Mouse (Mus musculus) liver, adult 2 months (tissue): ENCODE results near the gene Pip4k2a. TPM values are rescaled to one million over a fixed set of nuclear protein-coding genes. Genes with fewer than 3 reads are reported as not detected.

Source experiments
- DNase-seq: peaks from one replicate; pipeline ENCODE4 v3.0.0-alpha.2; 2011; ENCODE audit warnings: low read depth, low spot score; ENCODE audit errors: extremely low read depth
- H3K27ac ChIP-seq: fragments of 200-500 bp; replicated peaks from 2 replicates; pipeline ENCODE4 v1.5.1; 2012; ENCODE audit warnings: low read depth, mild to moderate bottlenecking, control low read depth, inconsistent platforms, low read length; ENCODE audit not compliant: insufficient read depth
- H3K27me3 ChIP-seq: fragments of 200-500 bp; 2 replicates; pipeline ENCODE4 v1.6.1; 2012; ENCODE audit warnings: mild to moderate bottlenecking, moderate library complexity, low read length, inconsistent platforms; ENCODE audit not compliant: control insufficient read depth, insufficient read depth
- H3K36me3 ChIP-seq: fragments of 200-500 bp; 2 replicates; pipeline ENCODE4 v1.6.1; 2012; ENCODE audit warnings: low read length, inconsistent platforms; ENCODE audit not compliant: control insufficient read depth, insufficient read depth
- H3K4me1 ChIP-seq: fragments of 200-500 bp; 2 replicates; pipeline ENCODE4 v1.6.1; 2011; ENCODE audit warnings: low read length; ENCODE audit not compliant: control insufficient read depth, insufficient read depth
- H3K4me3 ChIP-seq: fragments of 200-500 bp; 2 replicates; pipeline ENCODE4 v1.5.1; 2011; ENCODE audit warnings: low read depth, mild to moderate bottlenecking, control low read depth, low read length, moderate library complexity; ENCODE audit not compliant: insufficient read depth
- H3K79me2 ChIP-seq: fragments of 200-500 bp; 2 replicates; pipeline ENCODE4 v1.6.1; 2012; ENCODE audit warnings: inconsistent platforms, mild to moderate bottlenecking, low read length, moderate library complexity; ENCODE audit not compliant: control insufficient read depth, insufficient read depth
- H3K9ac ChIP-seq: fragments of 200-500 bp; 2 replicates; pipeline ENCODE4 v1.6.1; 2012; ENCODE audit warnings: low read depth, mild to moderate bottlenecking, control low read depth, inconsistent platforms, low read length
- CTCF ChIP-seq: fragments of 200-500 bp; IDR thresholded peaks from 2 replicates; pipeline ENCODE4 v1.5.1; 2011; ENCODE audit warnings: low read depth, low read length, control low read depth
- POLR2A ChIP-seq: fragments of 200-500 bp; IDR thresholded peaks from 2 replicates; pipeline ENCODE4 v1.6.1; 2011; ENCODE audit warnings: low read length, control low read depth; ENCODE audit not compliant: insufficient read depth; ENCODE audit errors: extremely low read depth
- WGBS: fragments of 180-500 bp; shearing (Covaris S2); methylation state at CpG from one replicate; pipeline ENCODE4 v1.1.7; 2018; 5-methylcytosine and 5-hydroxymethylcytosine counted together
- polyA plus RNA-seq: library from polyadenylated mRNA; depleted of rRNA; stranded (reverse); fragments of >200 nt; gene quantifications from 2 replicates; pipeline ENCODE4 v1.2.3, GENCODE M21; 2012
- total RNA-seq: library from RNA; depleted of rRNA; stranded (reverse); fragments of >200 nt; gene quantifications from 2 replicates; pipeline ENCODE4 v1.2.3, GENCODE M21; 2014

Pip4k2a gene
- total and polyA plus RNA-seq, 2 experiments: 1.7 to 2.8 TPM

GRCm38 (mm10) chr2:18962502-18962901 lies 35.4 kb downstream of the Pip4k2a start:
- WGBS: 72% methylated on average over 3 of the region's 3 CpGs
- Histone ChIP-seq H3K9ac (no peak overlapping the region), H3K27me3 (no peaks in the 10 kb centered on the region), H3K79me2 (no peaks in the 10 kb centered on the region), H3K36me3 (no peaks in the 10 kb centered on the region), H3K4me3 (no peak overlapping the region), H3K4me1 (peaks cover 3% of the 10 kb centered on the region; the same call in 1 of the 2 replicates), H3K27ac (no peak overlapping the region)
- no peak for DNase-seq
- TF ChIP-seq POLR2A (no peak), CTCF (no peak)

GRCm38 (mm10) chr2:18960376-18960973 lies 37.5 kb downstream of the Pip4k2a start:
- Histone ChIP-seq H3K9ac (no peak overlapping the region), H3K27ac (no peak overlapping the region), H3K27me3 (no peaks in the 10 kb centered on the region), H3K4me1 (peaks cover 4% of the 10 kb centered on the region; the same call in 1 of the 2 replicates), H3K79me2 (no peaks in the 10 kb centered on the region), H3K36me3 (no peaks in the 10 kb centered on the region), H3K4me3 (no peak overlapping the region)
- 71% methylated on average over 7 of the region's 7 CpGs for WGBS
- no peak for TF ChIP-seq CTCF
- TF ChIP-seq POLR2A: no peak
- DNase-seq: no peak

GRCm38 (mm10) chr2:18959558-18959957 lies 38.4 kb downstream of the Pip4k2a start:
- no peak for TF ChIP-seq CTCF
- TF ChIP-seq POLR2A: no peak
- no peak overlapping the region for H3K4me3 ChIP-seq
- H3K27me3 ChIP-seq: no peaks in the 10 kb centered on the region
- 93% methylated on average over 5 of the region's 5 CpGs for WGBS
- H3K27ac ChIP-seq: no peak overlapping the region
- H3K9ac ChIP-seq: no peak overlapping the region
- no peaks in the 10 kb centered on the region for H3K36me3 ChIP-seq
- peaks cover 4% of the 10 kb centered on the region; the same call in 1 of the 2 replicates for H3K4me1 ChIP-seq
- DNase-seq: no peak
- H3K79me2 ChIP-seq: no peaks in the 10 kb centered on the region

- peaks cover 4% of the 10 kb centered on the region; the same call in 1 of the 2 replicates for H3K4me1 ChIP-seq
- no peak overlapping the region for H3K9ac ChIP-seq
- H3K27ac ChIP-seq: no peak overlapping the region
- no peaks in the 10 kb centered on the region for H3K79me2 ChIP-seq
- DNase-seq: no peak
- H3K4me3 ChIP-seq: no peak overlapping the region
- no peaks in the 10 kb centered on the region for H3K27me3 ChIP-seq
- 80% methylated on average over 6 of the region's 6 CpGs for WGBS
- TF ChIP-seq POLR2A: no peak
- no peak for TF ChIP-seq CTCF
- no peaks in the 10 kb centered on the region for H3K36me3 ChIP-seq
These were observed 38.9 kb downstream of the Pip4k2a start for GRCm38 (mm10) chr2:18959008-18959407.

- H3K4me1 ChIP-seq: peaks cover 4% of the 10 kb centered on the region; the same call in 1 of the 2 replicates
- H3K79me2 ChIP-seq: no peaks in the 10 kb centered on the region
- no peak overlapping the region for H3K9ac ChIP-seq
- H3K27me3 ChIP-seq: no peaks in the 10 kb centered on the region
- DNase-seq: no peak
- WGBS: 93% methylated on average over 5 of the region's 5 CpGs
- TF ChIP-seq POLR2A: no peak
- TF ChIP-seq CTCF: no peak
- H3K27ac ChIP-seq: no peak overlapping the region
- H3K4me3 ChIP-seq: no peak overlapping the region
- H3K36me3 ChIP-seq: no peaks in the 10 kb centered on the region
These were observed 39.4 kb downstream of the Pip4k2a start for GRCm38 (mm10) chr2:18958501-18958900.

GRCm38 (mm10) chr2:18958044-18958443 lies 39.9 kb downstream of the Pip4k2a start:
- Histone ChIP-seq H3K27me3 (no peaks in the 10 kb centered on the region), H3K4me3 (no peak overlapping the region), H3K27ac (no peak overlapping the region), H3K79me2 (no peaks in the 10 kb centered on the region), H3K9ac (no peak overlapping the region), H3K4me1 (peaks cover 4% of the 10 kb centered on the region; the same call in 1 of the 2 replicates), H3K36me3 (no peaks in the 10 kb centered on the region)
- WGBS: 85% methylated on average over 9 of the region's 9 CpGs
- DNase-seq: no peak
- TF ChIP-seq CTCF: no peak
- no peak for TF ChIP-seq POLR2A
